Mouse (Mus musculus) hindbrain, embryonic 14.5 days (tissue): ENCODE measurements around the gene Ankrd34a. TPM values are rescaled to one million over a fixed set of nuclear protein-coding genes. Genes with fewer than 3 reads are reported as not detected.

Experiments used
- ATAC-seq: fragments of 200-750 bp; cut with Nextera tagmentation; 2 replicates; pipeline ENCODE4 v1.8.0; 2017; ENCODE audit warnings: moderate number of reproducible peaks, mild to moderate bottlenecking, moderate TSS enrichment, moderate library complexity; ENCODE audit not compliant: low FRiP score
- DNase-seq: peaks from one replicate; pipeline ENCODE4 v3.0.0-alpha.2; 2015; ENCODE audit warnings: low spot score
- H3K27ac ChIP-seq: fragments of 300-500 bp; sonication (generic); 2 replicates; pipeline ENCODE4 v1.5.1; 2014; ENCODE audit warnings: mild to moderate bottlenecking, moderate library complexity
- H3K27me3 ChIP-seq: fragments of 300-500 bp; sonication (generic); 2 replicates; pipeline ENCODE4 v1.6.1; 2014; ENCODE audit warnings: mild to moderate bottlenecking, low read length, mixed read lengths; ENCODE audit not compliant: control insufficient read depth, insufficient read depth
- H3K36me3 ChIP-seq: fragments of 300-500 bp; sonication (generic); replicated peaks from 2 replicates; pipeline ENCODE4 v1.6.1; 2014; ENCODE audit not compliant: control insufficient read depth, insufficient read depth
- H3K4me1 ChIP-seq: fragments of 300-500 bp; sonication (generic); replicated peaks from 2 replicates; pipeline ENCODE4 v1.6.1; 2014; ENCODE audit warnings: antibody characterized with exemption, low read length, mixed read lengths; ENCODE audit not compliant: control insufficient read depth, insufficient read depth
- H3K4me2 ChIP-seq: fragments of 300-500 bp; sonication (generic); replicated peaks from 2 replicates; pipeline ENCODE4 v1.6.1; 2014; ENCODE audit warnings: mild to moderate bottlenecking, moderate library complexity
- H3K4me3 ChIP-seq: fragments of 300-500 bp; sonication (generic); replicated peaks from 2 replicates; pipeline ENCODE4 v1.5.1; 2014; ENCODE audit warnings: mild to moderate bottlenecking, low read length
- H3K9ac ChIP-seq: fragments of 300-500 bp; sonication (generic); 2 replicates; pipeline ENCODE4 v1.6.1; 2014
- H3K9me3 ChIP-seq: fragments of 300-500 bp; sonication (generic); 2 replicates; pipeline ENCODE4 v1.6.1; 2016; ENCODE audit warnings: low read length; ENCODE audit not compliant: control insufficient read depth
- WGBS: fragments of 180-500 bp; shearing (Covaris S2); extraction: QIAGEN DNeasy Blood & Tissue Kit; methylation state at CpG from one replicate; pipeline ENCODE4 v1.1.7; 2014; 5-methylcytosine and 5-hydroxymethylcytosine counted together
- polyA plus RNA-seq: library from polyadenylated mRNA; unstranded; fragments of >200 nt; fragmentation: Nextera tagmentation; extraction: Ambion mirVana; gene quantifications from 2 replicates; pipeline ENCODE4 v1.2.1, GENCODE M21; 2014

Gene Ankrd34a
- polyA plus RNA-seq, 1 experiment from 2014 or later: 17.5 TPM

DNA sequence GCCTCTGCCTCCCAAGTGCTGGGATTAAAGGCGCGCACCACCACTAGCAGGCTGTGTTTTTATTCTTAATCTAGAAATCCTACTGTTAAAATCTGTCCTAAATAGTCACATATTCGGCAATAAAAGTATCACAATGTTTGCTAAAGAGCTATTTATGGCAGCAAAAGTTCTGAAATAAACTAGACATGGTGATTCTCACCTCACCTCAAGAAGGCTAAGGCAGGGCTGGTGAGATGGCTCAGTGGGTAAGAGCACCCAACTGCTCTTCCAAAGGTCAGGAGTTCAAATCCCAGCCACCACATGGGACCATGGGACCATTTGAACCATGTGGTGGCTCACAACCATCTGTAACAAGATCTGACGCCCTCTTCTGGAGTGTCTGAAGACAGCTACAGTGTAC is 5.8 kb upstream of the Ankrd34a start:
- Histone ChIP-seq H3K9ac (no peak overlapping the region), H3K27ac (no peak overlapping the region), H3K4me3 (no peak overlapping the region), H3K27me3 (no peaks in the 10 kb centered on the region), H3K36me3 (no peaks in the 10 kb centered on the region), H3K4me2 (no peak overlapping the region), H3K4me1 (peaks cover 14% of the 10 kb centered on the region), H3K9me3 (no peaks in the 10 kb centered on the region)
- DNase-seq: no peak
- ATAC-seq: no peak
- WGBS: 84% methylated on average over 4 of the region's 4 CpGs

DNA sequence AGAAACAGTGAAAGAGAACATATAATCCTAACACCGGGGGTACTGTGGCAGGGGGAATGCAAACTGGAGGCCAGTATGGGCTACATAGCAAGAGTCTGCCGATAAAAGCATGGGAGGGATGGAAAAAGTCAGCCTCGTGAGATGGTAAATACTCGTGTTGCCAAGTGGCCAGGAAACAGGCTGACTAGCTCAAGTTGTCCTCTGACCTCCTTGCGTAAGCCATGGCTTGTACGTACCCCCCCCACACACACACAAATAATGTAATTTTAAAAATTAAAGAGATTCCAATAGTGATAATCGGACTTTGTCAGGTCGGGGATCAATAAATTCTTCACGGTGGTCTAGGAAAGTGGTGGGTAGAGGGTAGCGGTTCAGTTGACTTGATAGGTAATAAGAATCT is 3.1 kb upstream of the Ankrd34a start:
- Histone ChIP-seq H3K4me2 (peak overlapping the region; percentile 71), H3K9ac (peak overlapping the region; percentile 68), H3K4me3 (peak overlapping the region; percentile 57), H3K4me1 (peaks cover 33% of the 10 kb centered on the region), H3K27ac (peak overlapping the region; percentile 80), H3K36me3 (no peaks in the 10 kb centered on the region), H3K27me3 (no peaks in the 10 kb centered on the region), H3K9me3 (no peaks in the 10 kb centered on the region)
- under 1% methylated on average over 10 of the region's 10 CpGs for WGBS
- ATAC-seq: no peak
- peak; percentile 37 for DNase-seq

GRCm38 (mm10) chr3:96593790-96594560 is 2.5 kb upstream of the Ankrd34a start, which contains the start of gene Polr3gl:
Gene Polr3gl (minus strand): TSS chr3:96594181.
- Histone ChIP-seq H3K4me1 (peaks cover 37% of the 10 kb centered on the region), H3K36me3 (no peaks in the 10 kb centered on the region), H3K4me3 (peak within 1 kb of the TSS; percentile 57), H3K4me2 (peak within 1 kb of the TSS; percentile 71), H3K27me3 (no peaks in the 10 kb centered on the region), H3K9ac (peak within 1 kb of the TSS; percentile 68), H3K27ac (peak within 1 kb of the TSS; percentile 80), H3K9me3 (no peaks in the 10 kb centered on the region)
- DNase-seq: peak; percentile 89
- WGBS: under 1% methylated on average over 37 of the region's 38 CpGs
- peak; percentile 86 for ATAC-seq

- no peak for ATAC-seq
- H3K27ac ChIP-seq: no peak overlapping the region
These were observed 1.6 kb upstream of the Ankrd34a start for GRCm38 (mm10) chr3:96594851-96595250.

GRCm38 (mm10) chr3:96595661-96596060 is 775 bp upstream of the Ankrd34a start:
- DNase-seq (no peak), ATAC-seq (no peak)
- peak overlapping the region; percentile 92 for H3K4me2 ChIP-seq
- 19% methylated on average over 6 of the region's 6 CpGs for WGBS
- peaks cover 46% of the 10 kb centered on the region for H3K4me1 ChIP-seq
- H3K36me3 ChIP-seq: no peaks in the 10 kb centered on the region
- H3K9me3 ChIP-seq: no peaks in the 10 kb centered on the region
- H3K9ac ChIP-seq: peak overlapping the region; percentile 76
- H3K4me3 ChIP-seq: peak overlapping the region; percentile 49
- H3K27ac ChIP-seq: 0 out of 2 replicates have a peak overlapping the region, but pooled peaks have one; percentile 27
- H3K27me3 ChIP-seq: no peaks in the 10 kb centered on the region

More at GRCm38 (mm10) chr3:96594851-96595250, 1.6 kb upstream of the Ankrd34a start:
- peaks cover 40% of the 10 kb centered on the region for H3K4me1 ChIP-seq
- H3K4me2 ChIP-seq: no peak overlapping the region
- H3K36me3 ChIP-seq: no peaks in the 10 kb centered on the region
- no peak for DNase-seq
- 64% methylated on average over 5 of the region's 5 CpGs for WGBS
- H3K9me3 ChIP-seq: no peaks in the 10 kb centered on the region
- H3K27me3 ChIP-seq: no peaks in the 10 kb centered on the region
- no peak overlapping the region for H3K4me3 ChIP-seq
- H3K9ac ChIP-seq: no peak overlapping the region

DNA sequence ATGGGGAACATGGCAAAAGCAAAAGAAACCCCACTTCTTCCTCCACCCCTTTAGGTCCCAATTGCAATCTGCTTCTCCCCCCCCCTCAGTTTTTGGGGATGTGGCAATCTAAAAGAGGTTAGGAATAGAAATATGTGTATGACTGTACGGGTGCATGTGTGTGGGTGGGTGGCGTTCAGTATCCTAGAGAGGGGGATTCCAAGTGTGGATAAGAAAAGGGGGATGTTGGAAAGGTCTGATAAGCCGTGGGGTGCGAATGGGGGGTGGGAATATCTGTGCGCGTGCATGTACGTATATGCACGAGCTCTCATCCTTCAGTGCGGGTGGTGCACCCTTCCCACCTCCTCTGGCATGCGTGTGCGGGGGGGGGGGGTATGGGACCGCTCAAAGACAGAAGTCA is 419 bp downstream of the Ankrd34a start:
- ATAC-seq (no peak), DNase-seq (peak; percentile 32)
- under 1% methylated on average over 11 of the region's 12 CpGs for WGBS
- H3K4me3 ChIP-seq: peak overlapping the region; percentile 49
- no peaks in the 10 kb centered on the region for H3K36me3 ChIP-seq
- H3K4me1 ChIP-seq: peaks cover 46% of the 10 kb centered on the region
- peak overlapping the region; percentile 92 for H3K4me2 ChIP-seq
- H3K27me3 ChIP-seq: no peaks in the 10 kb centered on the region
- no peaks in the 10 kb centered on the region for H3K9me3 ChIP-seq
- H3K27ac ChIP-seq: peak overlapping the region; percentile 27
- peak overlapping the region; percentile 76 for H3K9ac ChIP-seq

GRCm38 (mm10) chr3:96597435-96597891 is 1.0 kb downstream of the Ankrd34a start:
- Histone ChIP-seq H3K9ac (peak overlapping the region; percentile 76), H3K9me3 (no peaks in the 10 kb centered on the region), H3K27me3 (no peaks in the 10 kb centered on the region), H3K4me1 (peaks cover 47% of the 10 kb centered on the region), H3K27ac (peak overlapping the region; percentile 27), H3K36me3 (no peaks in the 10 kb centered on the region), H3K4me2 (peak overlapping the region; percentile 92), H3K4me3 (peak overlapping the region; percentile 49)
- ATAC-seq (no peak), DNase-seq (peak; percentile 49)
- under 1% methylated on average over 35 of the region's 40 CpGs for whole genome bisulfite sequencing

GRCm38 (mm10) chr3:96598156-96599068 is 2.0 kb downstream of the Ankrd34a start:
- H3K27me3 ChIP-seq: no peaks in the 10 kb centered on the region
- peak overlapping the region; percentile 76 for H3K9ac ChIP-seq
- no peaks in the 10 kb centered on the region for H3K9me3 ChIP-seq
- peak overlapping the region; percentile 27 for H3K27ac ChIP-seq
- no peak for ATAC-seq
- peak overlapping the region; percentile 92 for H3K4me2 ChIP-seq
- WGBS: under 1% methylated on average over 53 of the region's 54 CpGs
- DNase-seq: peak; percentile 62
- H3K4me3 ChIP-seq: peak overlapping the region; percentile 49
- no peaks in the 10 kb centered on the region for H3K36me3 ChIP-seq
- H3K4me1 ChIP-seq: peaks cover 47% of the 10 kb centered on the region

- ATAC-seq (no peak), DNase-seq (no peak)
- Histone ChIP-seq H3K36me3 (no peaks in the 10 kb centered on the region), H3K9ac (no peak overlapping the region), H3K9me3 (no peaks in the 10 kb centered on the region), H3K4me3 (peak overlapping the region; percentile 49), H3K4me2 (peak overlapping the region; percentile 92), H3K4me1 (peaks cover 53% of the 10 kb centered on the region), H3K27me3 (no peaks in the 10 kb centered on the region), H3K27ac (no peak overlapping the region)
- WGBS: 45% methylated on average over 8 of the region's 8 CpGs
These were observed 2.6 kb downstream of the Ankrd34a start for GRCm38 (mm10) chr3:96599069-96599393.
